Mouse (Mus musculus): ENCODE measurements around the gene Btnl1.

Btnl1 gene

GRCm38 (mm10) chr17:34376847-34377246 is at the start of gene Btnl1:
TSS of gene Btnl1 (plus strand) at chr17:34377132.
- no peak for DNase-seq (ENCODE audit: low spot score)

DNA sequence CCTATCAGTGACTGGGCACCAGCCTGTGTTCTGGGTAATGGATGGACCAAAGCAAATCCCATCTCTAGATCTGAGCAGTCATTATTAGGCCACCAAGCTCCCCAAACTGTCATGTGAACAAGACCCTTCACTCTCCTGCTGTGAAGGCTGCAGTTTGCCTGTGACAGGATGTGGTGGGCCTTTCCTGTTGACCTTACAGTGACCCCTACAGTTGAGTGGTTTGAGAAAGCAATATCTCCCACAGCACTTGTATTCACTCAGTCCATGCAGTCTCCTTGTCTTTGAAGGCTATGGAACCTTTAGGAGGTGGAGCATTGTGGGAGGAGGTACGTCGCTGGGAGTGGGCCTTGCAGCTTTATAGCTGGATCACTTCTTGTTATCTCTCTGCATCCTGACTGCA is 47.1 kb upstream of the Btnl1 start:
- DNase-seq (ENCODE audit: low spot score): no peak

GRCm38 (mm10) chr17:34331200-34331599 is 45.7 kb upstream of the Btnl1 start:
- no peak for DNase-seq (ENCODE audit: low spot score)

- peak; percentile 2 for DNase-seq (ENCODE audit: low spot score)
These were observed 36.1 kb upstream of the Btnl1 start for GRCm38 (mm10) chr17:34340619-34341402.

GRCm38 (mm10) chr17:34344882-34345281 is 32.0 kb upstream of the Btnl1 start:
- DNase-seq (ENCODE audit: low spot score): no peak

DNA sequence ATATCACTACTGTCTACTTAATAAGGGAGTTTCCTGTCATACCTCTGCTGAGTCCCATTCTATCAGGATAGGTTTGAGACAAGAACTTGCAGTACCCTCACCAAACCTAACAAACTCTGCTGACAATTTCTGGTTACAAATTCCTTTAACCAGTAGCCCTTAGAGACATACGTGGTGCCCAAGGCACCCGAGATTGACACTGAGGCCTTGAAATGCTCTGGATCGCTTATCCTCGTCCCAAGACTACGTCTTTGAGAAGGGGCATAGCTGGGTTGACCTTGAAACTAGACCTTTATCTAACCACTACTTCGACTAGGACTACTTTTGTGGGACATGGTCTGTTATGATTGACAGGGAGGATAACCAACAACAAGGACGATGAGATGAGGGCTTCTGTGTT is 31.4 kb upstream of the Btnl1 start:
- DNase-seq (ENCODE audit: low spot score): no peak

- DNase-seq (ENCODE audit: low spot score): no peak
These were observed 30.9 kb upstream of the Btnl1 start for GRCm38 (mm10) chr17:34346041-34346440.

DNA sequence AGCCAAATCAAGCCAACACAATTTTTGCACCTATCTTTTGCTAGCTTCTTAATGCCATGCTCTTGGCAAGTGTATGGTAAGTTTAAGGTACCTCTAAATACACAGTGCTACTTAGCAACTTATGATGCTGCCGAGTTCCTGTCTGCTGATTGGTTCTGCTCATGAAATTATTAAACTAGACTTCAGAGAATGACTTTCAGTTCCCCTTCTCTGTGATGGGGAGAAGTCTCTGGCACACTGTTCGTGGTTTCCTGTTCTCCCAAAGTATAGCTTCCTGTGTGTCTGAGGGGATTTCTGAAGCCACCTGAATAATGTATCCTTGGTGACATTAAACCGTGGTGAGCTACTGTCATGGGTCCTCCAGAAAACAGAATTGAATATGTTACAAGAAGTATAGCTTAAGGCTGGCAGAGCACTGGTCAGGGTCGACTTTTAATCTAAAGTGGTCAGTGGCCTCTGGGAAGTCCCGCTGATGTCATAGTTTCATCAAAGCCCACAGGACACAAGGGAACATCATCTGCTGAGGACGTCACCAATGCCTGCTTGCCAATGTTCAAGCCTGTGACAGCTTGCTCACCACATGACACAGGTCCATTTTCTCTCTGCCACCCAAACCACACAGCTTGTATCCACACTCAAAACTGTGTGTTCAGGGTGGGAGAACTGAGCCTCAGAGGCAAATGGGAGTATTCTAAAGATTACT is 29.2 kb upstream of the Btnl1 start:
- peak; percentile 7 for DNase-seq (ENCODE audit: low spot score)

- peak; percentile 88 for DNase-seq (ENCODE audit: low spot score)
These were observed 27.5 kb upstream of the Btnl1 start for GRCm38 (mm10) chr17:34349429-34349828.

DNA sequence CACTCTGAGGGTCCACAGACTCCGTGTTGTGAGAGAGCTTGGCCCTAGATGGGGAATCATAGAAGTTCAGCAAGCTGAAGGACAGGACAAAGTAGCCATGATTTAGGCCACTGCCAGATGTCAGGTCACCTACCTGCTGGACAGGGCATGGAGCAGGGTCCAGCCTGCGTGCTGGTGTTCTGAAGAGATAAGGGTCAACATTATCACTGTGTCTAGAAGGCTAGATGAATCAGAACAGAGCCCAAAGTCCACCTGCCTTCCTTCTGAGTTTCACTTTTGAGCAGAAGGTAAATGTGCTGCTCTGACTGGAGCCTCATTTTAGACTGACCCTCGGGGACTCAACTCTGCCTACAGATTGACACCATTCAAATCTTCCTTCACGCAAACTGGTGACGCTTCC is 22.4 kb upstream of the Btnl1 start, which contains the start of gene Btnl2:
Gene Btnl2, plus strand, starts transcription at position 284 of the 400 bp plus-strand sequence.
- DNase-seq (ENCODE audit: low spot score): no peak

DNA sequence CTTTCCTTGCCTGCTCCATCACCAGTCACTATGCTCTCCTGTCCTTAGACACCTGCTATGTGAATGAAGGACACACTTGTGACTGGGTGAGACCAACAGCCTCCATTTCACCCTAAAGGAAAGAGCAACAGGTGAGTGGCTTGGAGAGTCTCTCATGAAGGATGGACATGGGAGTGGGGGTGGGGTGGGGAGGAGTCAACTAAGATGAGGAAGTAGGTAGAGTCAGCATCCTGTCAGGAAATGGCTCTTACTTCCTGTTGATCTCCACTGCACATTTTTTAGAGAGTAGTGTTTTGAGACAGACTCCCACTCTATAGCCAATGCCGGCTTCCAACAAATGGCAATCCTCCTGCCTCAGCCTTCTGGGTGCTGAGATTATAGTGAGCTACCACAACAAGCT is 22.0 kb upstream of the Btnl1 start:
- DNase-seq (ENCODE audit: low spot score): no peak

DNA sequence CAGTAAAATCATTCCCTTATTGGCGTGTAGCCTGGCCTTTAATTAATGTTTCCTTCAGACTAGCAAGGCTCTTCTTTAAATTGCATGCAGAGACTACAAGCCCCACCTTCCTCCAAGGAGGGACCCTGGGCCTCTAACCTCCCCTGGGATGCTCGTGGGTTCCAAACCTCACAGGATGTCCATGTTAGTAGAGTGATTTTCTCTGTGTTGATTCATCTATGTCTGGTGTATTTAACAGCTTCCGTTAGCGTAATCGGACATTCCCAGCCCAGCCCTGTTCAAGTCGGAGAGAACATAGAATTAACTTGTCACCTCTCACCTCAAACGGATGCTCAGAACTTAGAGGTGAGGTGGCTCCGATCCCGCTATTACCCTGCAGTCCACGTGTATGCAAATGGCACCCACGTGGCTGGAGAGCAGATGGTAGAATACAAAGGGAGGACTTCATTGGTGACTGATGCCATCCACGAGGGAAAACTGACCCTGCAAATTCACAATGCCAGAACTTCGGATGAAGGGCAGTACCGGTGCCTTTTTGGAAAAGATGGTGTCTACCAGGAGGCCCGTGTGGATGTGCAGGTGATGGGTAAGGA is 13.9 kb upstream of the Btnl1 start:
- no peak for DNase-seq (ENCODE audit: low spot score)

GRCm38 (mm10) chr17:34363676-34364310 is 13.1 kb upstream of the Btnl1 start:
- DNase-seq (ENCODE audit: low spot score): no peak

- DNase-seq (ENCODE audit: low spot score): no peak
These were observed 11.9 kb upstream of the Btnl1 start for GRCm38 (mm10) chr17:34365031-34365430.

DNA sequence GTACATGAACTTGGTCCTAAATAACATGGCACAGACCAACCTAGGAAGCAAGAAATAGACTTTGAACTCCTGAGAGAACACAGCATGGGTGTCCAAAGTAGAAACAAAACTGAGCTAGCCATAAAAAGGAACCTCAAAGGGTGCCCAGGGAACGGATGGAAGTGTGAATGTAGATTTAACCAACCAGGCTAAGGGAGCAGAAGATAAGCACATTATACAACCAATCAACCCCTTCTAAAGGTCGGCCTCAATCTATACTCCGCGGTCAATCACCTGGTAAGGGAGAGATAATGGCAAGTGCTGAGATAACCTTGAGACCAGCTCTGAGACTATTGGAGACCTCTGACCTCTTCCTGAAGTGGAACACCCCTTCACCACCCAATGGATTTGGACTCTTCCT is 6.4 kb upstream of the Btnl1 start:
- DNase-seq (ENCODE audit: low spot score): no peak

DNA sequence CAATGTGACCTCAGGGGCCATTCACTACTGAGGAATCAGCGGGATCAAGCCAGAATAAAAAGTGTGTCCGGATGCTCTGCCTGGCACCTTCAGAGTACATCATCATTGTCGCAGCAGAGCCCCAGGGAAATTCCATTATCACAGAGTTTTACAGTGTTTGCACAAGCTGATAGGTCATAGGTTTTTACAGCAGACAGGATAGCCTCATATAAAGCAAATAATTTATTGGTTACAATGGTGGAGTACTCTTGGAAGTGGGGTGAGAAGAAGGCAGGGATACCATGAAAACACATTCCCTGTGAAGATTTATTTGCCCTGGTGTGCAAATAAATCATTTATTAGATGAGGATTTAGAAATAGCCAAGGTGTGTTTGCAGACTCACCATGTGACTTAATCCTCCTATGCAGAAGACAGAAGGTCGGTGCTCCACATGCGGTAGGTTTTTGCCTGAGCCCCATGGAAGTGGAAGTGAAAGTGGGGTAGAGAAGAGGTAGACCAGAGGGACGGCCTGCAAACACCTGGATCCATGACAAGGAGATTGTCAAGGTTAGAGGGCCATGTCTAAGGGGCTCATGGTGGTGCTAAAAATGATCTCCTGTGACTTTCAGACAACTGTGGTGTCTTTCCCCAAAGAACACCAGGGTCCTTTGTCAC is 3.8 kb upstream of the Btnl1 start:
- DNase-seq (ENCODE audit: low spot score): no peak

DNA sequence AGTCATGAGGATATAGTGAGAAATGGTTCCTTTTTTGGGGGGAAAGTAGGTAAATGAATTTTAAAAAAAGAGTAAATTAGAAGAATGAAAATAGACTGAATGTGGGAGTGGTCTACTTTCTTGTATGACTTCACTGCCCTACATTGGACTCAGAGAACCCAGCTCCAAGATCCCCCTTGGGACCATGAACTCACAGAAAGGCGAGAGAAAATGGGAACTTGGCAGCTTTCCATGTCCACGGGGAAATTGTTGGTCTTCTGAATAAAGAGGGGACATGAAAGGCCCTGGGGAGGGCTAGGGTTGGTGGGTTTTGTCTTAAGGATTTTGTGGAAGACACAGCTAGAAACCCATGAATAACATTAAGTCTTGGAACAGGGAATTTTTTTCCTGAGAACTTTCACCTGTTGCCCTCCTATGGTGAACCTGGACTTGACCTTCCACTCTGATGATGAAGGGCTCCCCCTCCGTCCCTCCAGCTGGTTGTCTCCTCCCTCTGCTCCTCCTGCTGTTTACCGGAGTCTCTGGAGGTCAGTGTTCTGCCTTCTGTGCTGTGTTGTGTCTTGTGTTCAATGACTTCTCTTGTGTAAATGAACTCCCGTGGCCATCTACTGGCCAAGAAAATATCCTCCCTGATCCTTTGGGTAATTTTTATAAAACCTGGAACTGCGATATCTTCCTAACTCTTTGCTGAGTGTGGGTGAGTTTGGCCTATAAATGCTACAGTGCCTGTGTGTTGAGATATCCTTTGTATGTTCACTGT is 698 bp downstream of the Btnl1 start:
- DNase-seq (ENCODE audit: low spot score): no peak

DNA sequence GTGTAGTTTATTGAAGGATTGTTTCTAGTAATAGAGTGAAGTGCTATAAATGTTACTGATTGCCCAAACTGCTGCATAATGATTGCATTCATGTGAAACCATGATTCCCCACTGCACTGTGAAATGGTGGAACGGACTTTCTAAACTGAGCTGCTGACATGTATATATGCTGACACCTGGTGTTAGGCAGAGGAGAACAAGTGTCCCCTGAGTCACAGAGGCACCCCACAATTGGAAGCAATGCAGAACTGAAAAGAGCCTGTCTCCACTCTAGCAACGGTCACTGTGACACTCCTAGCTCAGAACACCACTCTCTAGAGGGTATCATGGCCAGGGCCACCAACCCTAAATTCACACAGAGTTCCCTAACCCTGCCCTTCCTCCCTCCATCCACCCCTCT is 1.8 kb downstream of the Btnl1 start:
- no peak for DNase-seq (ENCODE audit: low spot score)

DNA sequence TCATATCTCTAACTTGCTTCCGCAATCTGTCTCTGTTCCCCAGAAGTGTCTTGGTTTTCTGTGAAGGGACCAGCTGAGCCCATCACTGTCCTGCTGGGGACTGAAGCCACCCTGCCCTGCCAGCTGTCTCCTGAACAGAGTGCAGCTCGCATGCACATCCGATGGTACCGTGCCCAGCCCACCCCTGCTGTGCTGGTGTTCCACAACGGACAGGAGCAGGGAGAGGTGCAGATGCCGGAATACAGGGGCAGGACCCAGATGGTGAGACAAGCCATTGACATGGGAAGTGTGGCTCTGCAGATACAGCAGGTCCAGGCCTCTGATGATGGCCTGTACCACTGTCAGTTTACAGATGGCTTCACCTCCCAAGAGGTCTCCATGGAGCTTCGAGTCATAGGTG is 2.5 kb downstream of the Btnl1 start:
- no peak for DNase-seq (ENCODE audit: low spot score)

DNA sequence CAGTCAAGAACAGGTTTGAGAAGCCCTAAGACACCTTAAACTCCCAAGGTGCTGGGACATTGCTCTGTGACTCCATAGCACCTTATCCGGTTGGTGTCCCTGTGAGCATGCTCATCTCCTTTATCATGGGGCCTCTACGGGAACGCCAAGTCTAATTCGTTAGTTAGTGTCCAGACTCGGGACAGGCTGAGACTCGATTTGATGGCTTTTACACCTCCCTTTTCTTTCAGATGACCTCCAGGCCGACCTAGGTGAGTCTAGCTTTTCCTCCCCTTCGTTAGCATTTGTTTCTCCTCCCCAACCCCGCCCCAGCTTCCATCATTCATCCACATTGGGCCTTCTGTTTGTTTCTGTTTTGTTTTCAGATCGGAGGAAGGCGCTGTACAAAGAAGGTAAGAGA is 4.9 kb downstream of the Btnl1 start:
- DNase-seq (ENCODE audit: low spot score): no peak

DNA sequence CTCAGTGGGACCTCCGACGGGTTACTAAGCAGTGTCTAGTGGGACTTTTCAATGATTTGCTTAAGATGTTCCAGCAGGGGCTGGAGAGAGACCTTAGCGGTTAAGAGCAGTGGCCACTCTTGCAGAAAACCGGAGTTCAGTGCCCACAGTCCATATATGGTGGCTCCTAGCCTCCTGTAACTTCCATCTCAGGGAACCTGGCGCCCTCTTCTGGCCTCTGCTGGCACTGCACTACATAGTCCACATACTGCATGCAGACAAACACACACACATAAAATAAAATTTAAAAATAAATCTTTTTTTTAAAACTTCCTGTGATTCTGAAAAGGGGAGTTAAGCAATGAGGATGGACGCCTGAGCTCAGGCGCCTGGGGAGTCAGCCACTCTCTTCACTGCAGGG is 6.3 kb downstream of the Btnl1 start:
- DNase-seq (ENCODE audit: low spot score): no peak
